Comparison of ENCODE assay signal across 23 mouse cellular contexts in the genomic region with DNA sequence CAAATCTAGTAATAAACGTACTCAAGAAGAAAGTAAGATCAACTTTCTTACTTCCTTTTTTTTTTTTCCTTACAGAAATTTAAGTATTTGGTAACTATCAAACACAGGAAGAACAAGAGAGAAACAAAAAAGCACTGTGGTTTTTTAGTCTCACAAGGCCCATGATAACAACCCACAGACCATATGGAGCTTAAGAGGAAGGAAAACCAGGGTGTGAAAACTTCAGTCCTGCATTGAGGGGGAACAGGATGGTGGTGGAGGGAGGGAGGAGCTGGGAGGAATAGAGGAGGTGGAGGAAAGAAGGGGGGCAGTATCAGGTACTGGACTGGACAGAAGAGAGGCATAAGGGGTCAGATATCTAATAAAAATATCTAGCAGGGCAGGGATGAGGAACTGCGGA.
DNase-seq lines count a peak whose midpoint lies in the region; ATAC-seq and TF ChIP-seq lines count a peak whose summit lies in the region.
"Had no signal": no experiment of that assay in that cellular context is flagged by ENCODE, and none has a peak within 500 bp of the region (broad histone marks: within the 10 kb centered on the region; RNA-seq: fewer than 3 reads in every experiment).

No protein-coding gene starts in this region.

- no peaks in the 10 kb centered on the region for H3K36me3 ChIP-seq in MEL (ENCODE audit: control insufficient read depth in 1 of 2, insufficient read depth in 2 of 2, low read length in 2 of 2)
- H3K36me3 ChIP-seq in hindbrain, embryonic 11.5 days (ENCODE audit: control insufficient read depth, insufficient read depth, low read length), result no peaks in the 10 kb centered on the region
- H3K36me3 ChIP-seq: embryonic facial prominence, embryonic 12.5 days; heart, embryonic 13.5 days; midbrain, embryonic 13.5 days; neural tube, embryonic 15.5 days had no signal

- no peaks in the 10 kb centered on the region for H3K27me3 ChIP-seq in MEL (ENCODE audit: control insufficient read depth in 1 of 2, insufficient read depth in 2 of 2, low read length in 2 of 2)
- no peaks in the 10 kb centered on the region for H3K27me3 ChIP-seq in hindbrain, embryonic 11.5 days (ENCODE audit: control insufficient read depth, insufficient read depth, low read length)
- H3K27me3 ChIP-seq: embryonic facial prominence, embryonic 12.5 days; heart, embryonic 13.5 days; midbrain, embryonic 13.5 days; neural tube, embryonic 15.5 days had no signal

- H3K79me2 ChIP-seq in MEL (ENCODE audit: control insufficient read depth, insufficient read depth, low read length, poor library complexity), result no peaks in the 10 kb centered on the region

- no peaks in the 10 kb centered on the region for H3K4me1 ChIP-seq in MEL (ENCODE audit: control insufficient read depth in 1 of 2, insufficient read depth in 2 of 2, low read length in 2 of 2)
- H3K4me1 ChIP-seq in hindbrain, embryonic 11.5 days (replicated peaks; ENCODE audit: control insufficient read depth, insufficient read depth, low read length), result no peaks in the 10 kb centered on the region
- H3K4me1 ChIP-seq: embryonic facial prominence, embryonic 12.5 days; heart, embryonic 13.5 days; neural tube, embryonic 15.5 days had no signal

- no peaks in the 10 kb centered on the region for H3K9me3 ChIP-seq in MEL (replicated peaks; ENCODE audit: insufficient read depth, low read length)
- H3K9me3 ChIP-seq in hindbrain, embryonic 11.5 days (ENCODE audit: control insufficient read depth, low read length), result no peaks in the 10 kb centered on the region
- H3K9me3 ChIP-seq: embryonic facial prominence, embryonic 12.5 days; heart, embryonic 13.5 days; midbrain, embryonic 13.5 days; neural tube, embryonic 15.5 days had no signal

- ATAC-seq in megakaryocyte-erythroid progenitor cell, adult 5-6 weeks (replicated peaks; ENCODE audit: low FRiP score, low TSS enrichment, poor library complexity, severe bottlenecking), result peak; percentile 74; the same call in 1 of the 2 replicates
- no peak for ATAC-seq in hindbrain, embryonic 11.5 days (ENCODE audit: low FRiP score)
- ATAC-seq: forebrain, postnatal 0 days; hindbrain, postnatal 0 days; midbrain, embryonic 13.5 days had no signal

- no peak overlapping the region for H3K27ac ChIP-seq in MEL (ENCODE audit: control insufficient read depth, low read depth, low read length)
- no peak overlapping the region for H3K27ac ChIP-seq in hindbrain, embryonic 11.5 days (ENCODE audit: low read depth, low read length)
- H3K27ac ChIP-seq: embryonic facial prominence, embryonic 12.5 days; heart, embryonic 13.5 days; hindbrain, postnatal 0 days; midbrain, embryonic 13.5 days; neural tube, embryonic 15.5 days had no signal

- no peak overlapping the region for H3K4me2 ChIP-seq in hindbrain, embryonic 11.5 days (replicated peaks; ENCODE audit: low read depth, low read length)
- H3K4me2 ChIP-seq: embryonic facial prominence, embryonic 12.5 days; heart, embryonic 13.5 days; liver, embryonic 11.5 days; midbrain, embryonic 13.5 days; neural tube, embryonic 15.5 days had no signal

- no peak for TF ChIP-seq EP300 in MEL (IDR thresholded peaks at IDR 0.05; ENCODE audit: low read depth in 1 of 2, low read length in 2 of 2)

- TF ChIP-seq POLR2A in MEL (IDR thresholded peaks at IDR 0.05; ENCODE audit: control insufficient read depth in 1 of 2, insufficient read depth in 1 of 2, low read depth in 1 of 2, low read length in 2 of 2, poor library complexity in 1 of 2), result no peak

- DNase-seq in layer of hippocampus, adult 9-11 months, result peak; percentile 8
- DNase-seq in layer of hippocampus, adult 9-10 months (ENCODE audit: low spot score), result no peak
- peak; percentile 2 for DNase-seq in MEL (ENCODE audit: low read depth, low spot score)
- DNase-seq in c-Kit-positive CD71-negative TER-119-negative erythroid progenitor cells, embryonic 14.5 days (ENCODE audit: low read depth), result peak; percentile 26
- DNase-seq in embryo, embryonic 9.5 days (ENCODE audit: extremely low spot score), result no peak
- DNase-seq in hindbrain, embryonic 11.5 days (ENCODE audit: low spot score), result no peak
- DNase-seq: adrenal gland, adult 2 months; cerebellum, adult 18-20 months; cerebellum, postnatal 36 days; forebrain, postnatal 0 days; heart, postnatal 36 days; kidney, adult 18-20 months; kidney, postnatal 10 days; lung, postnatal 10 days; thymus, adult 18-20 months had no signal

- TF ChIP-seq RAD21 in MEL (IDR thresholded peaks at IDR 0.05; ENCODE audit: low read depth, low read length), result no peak

- no peak overlapping the region for H3K4me3 ChIP-seq in MEL (ENCODE audit: control insufficient read depth in 1 of 2, insufficient read depth in 1 of 2, low read depth in 2 of 2, low read length in 2 of 2)
- no peak overlapping the region for H3K4me3 ChIP-seq in hindbrain, embryonic 11.5 days (ENCODE audit: low read depth, low read length)
- H3K4me3 ChIP-seq: embryonic facial prominence, embryonic 12.5 days; heart, embryonic 13.5 days; midbrain, embryonic 13.5 days; myocyte; neural tube, embryonic 15.5 days had no signal

- 85% methylated on average over 2 of the region's 2 CpGs for WGBS in hindbrain, embryonic 11.5 days

- TF ChIP-seq CTCF in MEL (IDR thresholded peaks at IDR 0.05 in 2 of 3, conservative IDR thresholded peaks at IDR 0.05 in 1 of 3; ENCODE audit: control insufficient read depth in 1 of 3, insufficient read depth in 1 of 3, low read depth in 2 of 3, low read length in 3 of 3, poor library complexity in 1 of 3, severe bottlenecking in 1 of 3), result no peak

- no peak overlapping the region for H3K9ac ChIP-seq in MEL (ENCODE audit: control insufficient read depth, low read depth, low read length, poor library complexity, severe bottlenecking)
- H3K9ac ChIP-seq in hindbrain, embryonic 11.5 days (ENCODE audit: low read depth, low read length), result no peak overlapping the region
- H3K9ac ChIP-seq: embryonic facial prominence, embryonic 12.5 days; forebrain, postnatal 0 days; heart, embryonic 13.5 days; midbrain, embryonic 13.5 days; neural tube, embryonic 15.5 days had no signal

TF ChIP-seq in MEL, 35 proteins besides CTCF, POLR2A, EP300 and RAD21:
- TF ChIP-seq GABPA (IDR thresholded peaks at IDR 0.05; ENCODE audit: low read depth, low read length), result no peak
- TF ChIP-seq JUND (IDR thresholded peaks at IDR 0.05; ENCODE audit: low read depth, low read length), result no peak
- TF ChIP-seq ZKSCAN1 (IDR thresholded peaks at IDR 0.05; ENCODE audit: low read depth, low read length), result no peak
- no peak for TF ChIP-seq USF1 (IDR thresholded peaks at IDR 0.05; ENCODE audit: low read depth, low read length)
- TF ChIP-seq CHD2 (IDR thresholded peaks at IDR 0.05; ENCODE audit: low read length), result no peak
- no peak for TF ChIP-seq E2F4 (IDR thresholded peaks at IDR 0.05; ENCODE audit: borderline replicate concordance, low read depth, low read length)
- TF ChIP-seq MYB (IDR thresholded peaks at IDR 0.05; ENCODE audit: low read depth, low read length), result no peak
- TF ChIP-seq SMC3 (IDR thresholded peaks at IDR 0.05; ENCODE audit: low read depth, low read length), result no peak
- no peak for TF ChIP-seq MYC (IDR thresholded peaks at IDR 0.05; ENCODE audit: low read depth, low read length)
- no peak for TF ChIP-seq NELFE (IDR thresholded peaks at IDR 0.05; ENCODE audit: low read depth, low read length)
- TF ChIP-seq ELF1 (IDR thresholded peaks at IDR 0.05; ENCODE audit: low read depth, low read length), result no peak
- no peak for TF ChIP-seq MAX (IDR thresholded peaks at IDR 0.05; ENCODE audit: low read length)
- no peak for TF ChIP-seq BHLHE40 (IDR thresholded peaks at IDR 0.05; ENCODE audit: borderline replicate concordance, low read depth, low read length)
- TF ChIP-seq HCFC1 (IDR thresholded peaks at IDR 0.05; ENCODE audit: low read depth, low read length), result no peak
- TF ChIP-seq MAFK (IDR thresholded peaks at IDR 0.05; ENCODE audit: borderline replicate concordance, low read depth, low read length), result no peak
- TF ChIP-seq ZC3H11A (IDR thresholded peaks at IDR 0.05; ENCODE audit: low read depth, low read length), result no peak
- no peak for TF ChIP-seq POLR2AphosphoS5 (IDR thresholded peaks at IDR 0.05; ENCODE audit: borderline replicate concordance, low read depth, low read length)
- no peak for TF ChIP-seq MEF2A (IDR thresholded peaks at IDR 0.05; ENCODE audit: extremely low read depth, insufficient replicate concordance, low read depth, low read length, poor library complexity, severe bottlenecking)
- TF ChIP-seq KAT2A (conservative IDR thresholded peaks at IDR 0.05; ENCODE audit: low read depth, low read length), result no peak

Comparison
In these comparisons a context has a peak if more than half of its experiments do, and no peak if none do; other contexts are left out.
1. DNase-seq: peak in layer of hippocampus, adult 9-11 months (single experiment), MEL (single experiment) and c-Kit-positive CD71-negative TER-119-negative erythroid progenitor cells, embryonic 14.5 days (single experiment); none in layer of hippocampus, adult 9-10 months (single experiment), embryo, embryonic 9.5 days (single experiment) and hindbrain, embryonic 11.5 days (single experiment).